Mouse (Mus musculus) ES-E14 (cell line): ENCODE results near the gene Dach1. TPM values are rescaled to one million over a fixed set of nuclear protein-coding genes. Genes with fewer than 3 reads are reported as not detected.

ENCODE experiments used
- DNase-seq: peaks from one replicate; pipeline ENCODE4 v3.0.0-alpha.2; 2013; ENCODE audit warnings: low read depth, low spot score
- H3K27ac ChIP-seq: 2 replicates; pipeline ENCODE4 v1.5.1; 2012; ENCODE audit warnings: low read depth, mild to moderate bottlenecking, low read length, moderate library complexity, mixed read lengths; ENCODE audit not compliant: poor library complexity, insufficient read depth, severe bottlenecking
- H3K36me3 ChIP-seq: 2 replicates; pipeline ENCODE4 v1.6.1; 2012; ENCODE audit warnings: mild to moderate bottlenecking, low read length, moderate library complexity, mixed read lengths; ENCODE audit not compliant: control insufficient read depth, poor library complexity, insufficient read depth, severe bottlenecking
- H3K4me1 ChIP-seq, 2 experiments: fragments of 150-350 bp in 1 of 2; sonication (generic) in 1 of 2; 2 replicates each; pipeline ENCODE4 v1.6.1; 2012; ENCODE audit warnings: low read length in 2 of 2, mild to moderate bottlenecking in 1 of 2, mixed read lengths in 1 of 2; ENCODE audit not compliant: control insufficient read depth in 2 of 2, insufficient read depth in 2 of 2, poor library complexity in 1 of 2
- H3K4me3 ChIP-seq, 2 experiments: fragments of 150-350 bp in 1 of 2; sonication (generic) in 1 of 2; 2 replicates each; pipeline ENCODE4 v1.5.1; 2012; ENCODE audit warnings: low read length in 2 of 2, low read depth in 1 of 2, mild to moderate bottlenecking in 1 of 2, mixed read lengths in 1 of 2; ENCODE audit not compliant: insufficient read depth in 1 of 2, poor library complexity in 1 of 2, severe bottlenecking in 1 of 2
- H3K9ac ChIP-seq: 2 replicates; pipeline ENCODE4 v1.6.1; 2012; ENCODE audit warnings: low read depth, mild to moderate bottlenecking, low read length, mixed read lengths; ENCODE audit not compliant: poor library complexity, insufficient read depth, severe bottlenecking
- H3K9me3 ChIP-seq: fragments of 150-350 bp; sonication (generic); 2 replicates; pipeline ENCODE4 v1.6.1; 2012; ENCODE audit warnings: low read depth, mild to moderate bottlenecking, low read length; ENCODE audit not compliant: control insufficient read depth, insufficient read depth
- CHD2 ChIP-seq: IDR thresholded peaks from 2 replicates; pipeline ENCODE4 v1.6.1; 2014; ENCODE audit warnings: mild to moderate bottlenecking, low read depth, low read length, inconsistent platforms
- HCFC1 ChIP-seq: IDR thresholded peaks from 2 replicates; pipeline ENCODE4 v1.6.1; 2012; ENCODE audit warnings: low read length, inconsistent platforms, borderline replicate concordance; ENCODE audit not compliant: insufficient read depth
- MAFK ChIP-seq: IDR thresholded peaks from 2 replicates; pipeline ENCODE4 v1.6.1; 2014; ENCODE audit warnings: mild to moderate bottlenecking, low read depth, low read length, inconsistent platforms; ENCODE audit not compliant: insufficient read depth
- ZC3H11A ChIP-seq: IDR thresholded peaks from 2 replicates; pipeline ENCODE4 v1.6.1; 2012; ENCODE audit warnings: low read depth, mild to moderate bottlenecking, inconsistent platforms, low read length, borderline replicate concordance
- ZNF384 ChIP-seq: IDR thresholded peaks from 2 replicates; pipeline ENCODE4 v1.6.1; 2012; ENCODE audit warnings: low read depth, low read length, inconsistent platforms
- in situ Hi-C, 2 experiments: fragments of 600-800 bp; cut with MboI; formaldehyde crosslinking; loops; one replicate each; pipeline ENCODE4 v1.15.1; 2025; ENCODE audit warnings: low sequenced_read_pairs in 2 of 2, inconsistent platforms in 1 of 2; ENCODE audit not compliant: unreplicated experiment in 2 of 2
- total RNA-seq: library from RNA; depleted of rRNA; stranded (reverse); fragments of 300-350 nt; gene quantifications from 2 replicates; pipeline ENCODE4 v1.2.3, GENCODE M21; 2012

The Dach1 gene
- total RNA-seq, 1 experiment: 0.09 TPM

- Histone ChIP-seq H3K36me3 (no peaks in the 10 kb centered on the region), H3K9ac (no peak overlapping the region), H3K4me3 (no peak overlapping the region), H3K27ac (no peak overlapping the region), H3K4me1 (no peaks in the 10 kb centered on the region), H3K9me3 (no peaks in the 10 kb centered on the region)
- no peak for DNase-seq
- in situ Hi-C loops: no loop called here
- TF ChIP-seq CHD2 (no peak), ZNF384 (no peak), MAFK (no peak), ZC3H11A (no peak), HCFC1 (no peak)
These were observed 14.6 kb downstream of the Dach1 start for GRCm38 (mm10) chr14:98154832-98155422.

GRCm38 (mm10) chr14:98141758-98142157 lies 27.8 kb downstream of the Dach1 start:
- DNase-seq: no peak
- no peak overlapping the region for H3K4me3 ChIP-seq
- H3K36me3 ChIP-seq: no peaks in the 10 kb centered on the region
- H3K9me3 ChIP-seq: no peaks in the 10 kb centered on the region
- no peak overlapping the region for H3K9ac ChIP-seq
- in situ Hi-C loops: no loop called here
- TF ChIP-seq CHD2 (no peak), MAFK (no peak), ZC3H11A (no peak), ZNF384 (no peak), HCFC1 (no peak)
- H3K4me1 ChIP-seq: no peaks in the 10 kb centered on the region
- no peak overlapping the region for H3K27ac ChIP-seq

GRCm38 (mm10) chr14:98138873-98139665 lies 30.5 kb downstream of the Dach1 start:
- in situ Hi-C loops: no loop called here
- Histone ChIP-seq H3K27ac (no peak overlapping the region), H3K4me1 (no peaks in the 10 kb centered on the region), H3K9ac (no peak overlapping the region), H3K36me3 (no peaks in the 10 kb centered on the region), H3K9me3 (no peaks in the 10 kb centered on the region), H3K4me3 (no peak overlapping the region)
- no peak for TF ChIP-seq ZNF384
- TF ChIP-seq MAFK: no peak
- no peak for TF ChIP-seq ZC3H11A
- TF ChIP-seq HCFC1: no peak
- no peak for TF ChIP-seq CHD2
- DNase-seq: no peak

GRCm38 (mm10) chr14:98134546-98134945 lies 35.0 kb downstream of the Dach1 start:
- Histone ChIP-seq H3K4me3 (no peak overlapping the region), H3K27ac (no peak overlapping the region), H3K4me1 (no peaks in the 10 kb centered on the region), H3K36me3 (no peaks in the 10 kb centered on the region), H3K9me3 (no peaks in the 10 kb centered on the region), H3K9ac (no peak overlapping the region)
- TF ChIP-seq ZNF384: no peak
- no peak for TF ChIP-seq ZC3H11A
- no peak for TF ChIP-seq MAFK
- TF ChIP-seq HCFC1: no peak
- TF ChIP-seq CHD2: no peak
- in situ Hi-C loops: no loop called here
- no peak for DNase-seq
